Mouse (Mus musculus) kidney, postnatal 14 days (tissue): ENCODE results near the gene Npepl1.

ENCODE experiments used
- DNase-seq: peaks from one replicate; pipeline ENCODE4 v3.0.0; 2022; ENCODE audit warnings: mixed read lengths

Gene Npepl1

GRCm38 (mm10) chr2:174110783-174111549 is 817 bp downstream of the Npepl1 start:
- DNase-seq: no peak

- DNase-seq: no peak
Measured at GRCm38 (mm10) chr2:174112931-174113330, 2.8 kb downstream of the Npepl1 start.

- no peak for DNase-seq
Measured at GRCm38 (mm10) chr2:174114148-174114864, 4.2 kb downstream of the Npepl1 start.

GRCm38 (mm10) chr2:174116929-174117328 is 6.8 kb downstream of the Npepl1 start:
- DNase-seq: no peak

- DNase-seq: no peak
Measured at GRCm38 (mm10) chr2:174118141-174118540, 8.0 kb downstream of the Npepl1 start.

GRCm38 (mm10) chr2:174119259-174119658 is 9.1 kb downstream of the Npepl1 start:
- DNase-seq: no peak

GRCm38 (mm10) chr2:174120631-174121030 is 10.5 kb downstream of the Npepl1 start:
- no peak for DNase-seq

GRCm38 (mm10) chr2:174121411-174121947 is 11.3 kb downstream of the Npepl1 start:
- DNase-seq: no peak

GRCm38 (mm10) chr2:174122331-174122730 is 12.2 kb downstream of the Npepl1 start:
- no peak for DNase-seq

- no peak for DNase-seq
Measured at GRCm38 (mm10) chr2:174123731-174124130, 13.6 kb downstream of the Npepl1 start.

GRCm38 (mm10) chr2:174126522-174127375 is 16.6 kb downstream of the Npepl1 start:
- peak; percentile 54 for DNase-seq

- DNase-seq: no peak
Measured at GRCm38 (mm10) chr2:174127376-174127713, 17.2 kb downstream of the Npepl1 start.

- DNase-seq: no peak
Measured at GRCm38 (mm10) chr2:174128926-174129325, 18.8 kb downstream of the Npepl1 start.

GRCm38 (mm10) chr2:174130468-174131097 is 20.4 kb downstream of the Npepl1 start:
- DNase-seq: no peak

GRCm38 (mm10) chr2:174132413-174132969 is 22.3 kb downstream of the Npepl1 start:
- no peak for DNase-seq

- DNase-seq: no peak
Measured at GRCm38 (mm10) chr2:174159035-174159434, 48.9 kb downstream of the Npepl1 start.

GRCm38 (mm10) chr2:174160461-174160860 is 50.3 kb downstream of the Npepl1 start:
- peak; percentile 43 for DNase-seq
